Mouse (Mus musculus) WW6 (cell line): ENCODE measurements around the gene 1700012B07Rik.

Experiments used
- DNase-seq: peaks from one replicate; pipeline ENCODE4 v3.0.0-alpha.2; 2013; ENCODE audit warnings: low read depth, low spot score

Gene 1700012B07Rik

GRCm38 (mm10) chr11:109846343-109846742, 18.5 kb upstream of the 1700012B07Rik start:
- no peak for DNase-seq

DNA sequence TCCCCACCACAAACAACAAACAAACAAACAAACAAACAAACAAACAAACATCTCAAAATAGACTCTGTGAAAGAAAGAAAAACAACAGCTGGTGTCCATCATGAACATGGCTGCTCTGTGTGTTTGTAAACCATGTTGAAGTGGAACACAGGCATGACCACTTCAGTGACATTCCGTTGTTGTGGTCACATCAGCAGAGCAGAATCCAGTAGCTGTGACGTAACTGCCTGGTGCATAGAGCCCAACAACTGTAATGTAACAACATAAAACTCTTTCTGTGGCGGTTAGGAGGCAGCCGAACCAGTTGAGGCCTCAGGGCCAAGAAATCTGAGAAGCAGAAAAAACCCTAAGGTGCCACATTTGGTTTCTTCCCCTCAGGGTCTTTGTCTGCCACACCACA, 17.8 kb upstream of the 1700012B07Rik start:
- no peak for DNase-seq

GRCm38 (mm10) chr11:109844466-109844865, 16.6 kb upstream of the 1700012B07Rik start:
- DNase-seq, result no peak

- no peak for DNase-seq
Measured at GRCm38 (mm10) chr11:109830368-109830767, 2.5 kb upstream of the 1700012B07Rik start.

- no peak for DNase-seq
Measured at GRCm38 (mm10) chr11:109822280-109822679, 5.6 kb downstream of the 1700012B07Rik start.

DNA sequence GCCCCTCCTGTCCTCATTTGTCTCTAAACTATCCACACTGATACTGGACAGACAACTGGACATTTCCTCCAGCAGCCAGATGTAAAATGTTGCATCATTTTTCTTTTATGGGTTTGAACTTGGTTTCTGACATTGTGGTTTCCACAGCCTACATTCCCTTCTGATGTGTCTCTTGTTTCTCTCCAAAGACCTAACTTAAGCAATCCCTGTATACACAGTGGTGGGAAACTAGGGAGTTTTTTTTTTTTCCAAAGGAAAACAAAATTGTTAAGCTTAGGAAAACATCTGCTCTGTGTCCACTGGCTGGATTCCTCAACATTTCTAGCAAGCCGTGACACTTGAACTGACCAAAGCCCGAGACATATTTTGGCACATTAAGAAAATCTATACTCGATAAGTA, 10.4 kb downstream of the 1700012B07Rik start:
- no peak for DNase-seq

- no peak for DNase-seq
Measured at GRCm38 (mm10) chr11:109816911-109817310, 10.9 kb downstream of the 1700012B07Rik start.

DNA sequence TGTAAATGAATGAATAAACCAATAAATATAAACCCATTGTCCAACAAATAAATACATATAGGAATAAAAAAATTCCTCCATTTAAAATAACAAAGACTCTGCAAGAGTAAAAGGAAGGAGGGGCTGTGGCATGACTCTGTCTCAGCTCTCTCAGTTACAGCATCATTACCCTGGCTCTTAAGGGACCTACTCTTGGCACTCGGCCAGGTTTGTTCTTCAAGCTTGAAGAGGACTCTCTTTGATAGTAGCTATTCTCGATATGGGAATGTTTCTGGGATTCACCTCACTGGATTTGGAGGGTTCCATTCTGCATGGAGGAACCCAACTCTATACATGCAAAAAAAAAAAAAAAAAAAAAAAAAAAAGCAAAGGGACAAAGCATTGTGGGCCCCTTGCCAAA, 16.1 kb downstream of the 1700012B07Rik start:
- DNase-seq, result no peak

DNA sequence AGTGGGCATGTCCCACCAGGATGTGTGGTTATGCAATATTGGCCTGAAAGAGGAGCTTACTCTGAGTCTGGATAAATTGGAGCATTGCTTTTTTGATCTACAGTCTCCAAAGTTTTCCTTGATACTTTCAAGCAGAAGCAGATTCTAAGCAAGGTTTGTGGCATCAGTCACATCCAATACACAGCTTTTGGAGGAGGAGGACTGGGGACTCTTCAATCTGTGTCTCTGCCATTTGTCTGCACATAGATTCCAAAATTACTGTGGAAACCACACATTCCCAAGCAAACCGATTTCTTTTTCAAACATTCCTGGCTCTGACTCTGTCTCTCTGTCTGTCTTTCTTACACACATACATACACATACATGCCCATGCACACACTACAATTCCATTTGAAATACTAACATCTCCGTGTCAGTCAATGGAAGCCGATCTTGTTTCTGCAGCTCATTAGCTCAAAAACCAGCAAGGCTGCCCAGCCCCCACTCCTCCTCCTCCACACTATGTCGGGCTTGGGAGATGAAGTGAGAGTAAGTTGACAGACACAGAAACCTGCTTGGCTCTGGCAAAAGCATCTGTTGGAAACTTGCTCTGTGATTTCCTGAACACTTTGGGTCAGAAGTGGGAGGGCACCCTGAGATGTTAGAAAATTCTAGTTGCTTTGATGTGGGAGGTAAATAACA, 18.5 kb downstream of the 1700012B07Rik start:
- DNase-seq, result no peak

GRCm38 (mm10) chr11:109801515-109801914, 26.3 kb downstream of the 1700012B07Rik start:
- DNase-seq, result no peak

- DNase-seq, result no peak
Measured at GRCm38 (mm10) chr11:109797531-109797930, 30.3 kb downstream of the 1700012B07Rik start.

GRCm38 (mm10) chr11:109795536-109795935, 32.3 kb downstream of the 1700012B07Rik start:
- DNase-seq, result no peak

DNA sequence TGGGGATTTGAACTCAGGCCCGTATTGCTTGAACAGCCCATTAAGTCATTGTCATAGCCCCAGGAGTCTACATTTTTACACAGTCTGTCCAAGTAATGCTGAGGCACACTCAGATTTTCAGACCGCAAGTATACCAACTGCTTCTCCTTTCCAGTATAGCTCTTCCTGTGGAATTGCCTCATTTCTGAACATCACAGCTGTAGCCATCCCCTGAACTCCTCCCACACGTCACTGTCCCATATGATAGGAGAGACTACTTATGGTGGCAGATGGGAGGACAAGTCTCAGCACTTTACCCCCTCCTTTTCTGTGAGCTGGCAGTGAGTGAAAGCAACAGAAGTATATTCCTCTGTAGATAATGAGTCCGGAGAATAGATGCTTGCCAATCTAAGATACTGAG, 34.3 kb downstream of the 1700012B07Rik start:
- DNase-seq, result no peak

DNA sequence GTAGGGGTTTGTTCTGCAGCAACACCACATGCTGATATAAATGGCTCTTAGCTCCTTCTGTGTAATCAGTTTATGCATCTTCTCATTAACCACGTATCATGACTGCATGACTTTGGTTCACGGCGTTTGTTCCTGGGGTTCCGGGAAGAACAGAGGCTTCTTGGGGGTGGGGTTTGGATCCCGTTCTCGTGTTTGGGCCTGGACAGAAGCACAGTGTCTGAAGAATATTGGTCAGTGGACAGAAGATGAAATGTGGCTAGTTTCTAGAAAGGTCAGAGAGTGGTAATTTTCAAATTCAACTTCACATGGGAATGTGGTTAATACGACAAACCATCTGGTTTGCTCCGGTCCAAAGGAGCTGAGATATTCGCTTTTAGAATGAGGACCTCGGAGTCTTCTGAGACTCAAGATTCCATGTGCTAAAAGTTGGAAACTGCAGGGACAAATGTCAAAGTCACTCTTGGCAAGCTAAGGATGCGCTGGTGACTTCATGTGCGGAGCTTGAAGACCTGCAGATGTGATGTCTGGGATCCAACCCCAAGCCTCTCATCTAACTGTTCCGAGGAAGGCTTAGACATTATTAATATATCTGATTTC, 35.3 kb downstream of the 1700012B07Rik start:
- DNase-seq, result no peak

GRCm38 (mm10) chr11:109791965-109792364, 35.9 kb downstream of the 1700012B07Rik start:
- no peak for DNase-seq

- DNase-seq, result no peak
Measured at GRCm38 (mm10) chr11:109790221-109790620, 37.6 kb downstream of the 1700012B07Rik start.

DNA sequence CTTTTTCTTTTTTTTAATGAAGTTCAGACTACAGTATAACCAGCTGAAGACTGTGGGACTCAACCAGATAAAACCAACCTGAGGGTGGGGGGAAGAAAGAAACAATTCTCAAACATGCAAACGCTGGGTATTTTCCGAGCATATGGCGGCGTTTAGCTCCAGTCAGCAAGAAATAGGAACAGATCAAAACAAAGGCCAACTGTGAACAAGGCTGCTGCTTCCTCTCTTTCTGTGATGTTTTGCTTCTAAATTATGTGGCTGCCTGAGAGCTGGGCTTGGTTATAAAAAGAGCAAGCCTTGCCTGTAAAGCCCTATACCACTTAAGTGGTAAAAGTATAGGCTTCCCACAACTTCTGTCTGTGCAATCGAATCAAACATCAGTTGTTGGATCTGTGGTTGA, 42.5 kb downstream of the 1700012B07Rik start:
- no peak for DNase-seq

GRCm38 (mm10) chr11:109771381-109771780, 56.5 kb downstream of the 1700012B07Rik start:
- no peak for DNase-seq

DNA sequence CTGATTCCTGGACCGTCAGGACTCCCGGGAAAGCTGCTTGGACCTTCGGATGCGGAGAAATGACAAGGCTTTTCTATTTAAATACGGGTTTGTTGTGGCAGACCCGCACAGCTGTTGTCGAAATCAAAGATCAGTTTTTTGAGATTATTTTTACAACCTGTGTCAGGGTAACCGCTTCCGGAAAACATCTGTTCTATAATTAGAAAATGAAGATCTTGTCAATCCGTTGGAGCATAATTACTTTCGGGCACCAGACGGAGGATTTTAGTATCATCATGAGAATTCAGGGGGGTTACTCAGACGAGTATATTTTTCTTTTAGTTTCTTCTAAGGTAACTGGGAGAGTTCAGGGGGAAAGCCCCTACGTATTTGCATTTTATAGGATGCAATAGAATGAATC, 57.7 kb downstream of the 1700012B07Rik start:
- no peak for DNase-seq

DNA sequence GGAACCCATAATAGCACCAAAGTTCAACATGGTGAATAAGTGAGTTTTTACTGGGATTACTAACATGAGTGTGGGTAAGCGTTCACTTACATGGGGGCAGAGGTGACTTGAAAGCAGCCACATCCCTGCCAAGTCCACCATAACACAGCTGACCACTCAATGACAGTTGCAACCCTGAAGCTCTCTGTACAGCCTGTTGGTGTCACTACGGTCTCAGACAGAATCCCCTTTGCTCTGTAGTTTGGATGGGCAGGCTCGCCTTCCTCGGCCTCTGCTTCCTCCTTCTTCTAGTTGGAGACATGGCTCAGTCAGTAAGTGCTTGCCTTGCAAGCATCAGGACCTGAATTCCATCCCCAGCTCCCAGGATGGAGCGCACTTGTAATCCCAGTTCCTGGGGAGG, 58.8 kb downstream of the 1700012B07Rik start:
- no peak for DNase-seq

DNA sequence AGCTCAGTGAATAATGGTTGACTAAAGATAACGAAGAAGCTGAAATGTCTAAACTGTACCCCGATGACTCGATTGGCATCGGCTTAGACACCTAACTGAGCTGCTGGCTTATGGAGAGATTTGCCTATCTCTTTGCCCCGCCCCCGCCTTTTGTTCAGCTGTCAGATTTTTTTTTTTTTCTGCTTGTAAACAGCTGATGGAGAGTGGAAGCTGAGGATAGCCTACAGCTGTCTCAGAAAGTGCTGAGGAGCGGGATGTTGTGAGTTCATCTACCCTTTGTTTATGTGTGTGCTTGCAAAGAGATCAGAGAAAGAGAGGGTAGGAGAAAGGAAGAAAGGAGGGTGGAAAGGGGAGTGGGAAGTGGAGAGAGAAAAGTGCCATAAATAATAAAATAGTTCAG, 67.8 kb downstream of the 1700012B07Rik start:
- no peak for DNase-seq

- DNase-seq, result no peak
Measured at GRCm38 (mm10) chr11:109758616-109759215, 69.1 kb downstream of the 1700012B07Rik start.

DNA sequence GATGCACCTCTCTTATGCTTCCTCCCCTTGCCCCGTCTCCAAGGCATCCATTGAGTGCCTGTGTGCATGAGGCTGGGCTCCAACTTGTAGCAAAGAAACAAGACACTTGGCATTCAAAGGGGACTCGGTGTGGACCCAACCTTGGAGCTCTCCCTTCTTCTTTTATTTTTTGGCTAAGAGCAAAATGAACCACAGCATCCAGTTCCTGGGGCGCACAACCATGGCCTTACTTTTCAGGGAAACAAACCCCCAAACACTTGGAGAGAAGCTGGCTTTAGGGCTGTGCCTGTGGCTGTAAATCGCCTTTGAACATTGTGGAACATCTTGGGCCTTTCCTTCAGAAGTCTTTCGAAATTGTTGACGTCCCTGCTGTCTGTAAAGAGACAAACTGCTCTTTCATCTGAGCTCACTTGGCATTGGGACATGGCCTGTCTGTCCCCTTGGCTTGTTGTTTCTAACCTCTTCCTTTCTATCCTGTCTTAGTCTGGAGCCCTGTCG, 73.7 kb downstream of the 1700012B07Rik start:
- DNase-seq, result no peak
